Mouse (Mus musculus) C2C12 (cell line): ENCODE measurements around the gene Trp63. TPM values are rescaled to one million over a fixed set of nuclear protein-coding genes. Genes with fewer than 3 reads are reported as not detected.

Experiments
- H3K27me3 ChIP-seq: one replicate; pipeline ENCODE4 v1.6.1; 2011; ENCODE audit not compliant: control insufficient read depth, insufficient read depth, insufficient read length
- H3K36me3 ChIP-seq: one replicate; pipeline ENCODE4 v1.6.1; 2011; ENCODE audit not compliant: control insufficient read depth, insufficient read depth
- H3K4me3 ChIP-seq: one replicate; pipeline ENCODE4 v1.5.1; 2011; ENCODE audit warnings: mild to moderate bottlenecking, control low read depth; ENCODE audit not compliant: poor library complexity, insufficient read depth, severe bottlenecking
- H3K79me2 ChIP-seq: one replicate; pipeline ENCODE4 v1.6.1; 2011; ENCODE audit not compliant: control insufficient read depth, insufficient read depth
- H3K79me3 ChIP-seq: one replicate; pipeline ENCODE4 v1.6.1; 2011; ENCODE audit warnings: low read depth, control low read depth
- H3ac ChIP-seq: one replicate; pipeline ENCODE3; 2011; ENCODE audit warnings: low read depth; ENCODE audit not compliant: control insufficient read depth, insufficient read length
- CEBPB ChIP-seq: IDR thresholded peaks from one replicate; pipeline ENCODE4 v1.6.1; 2011; ENCODE audit warnings: low read depth, mild to moderate bottlenecking, control low read depth, moderate library complexity
- CTCF ChIP-seq: IDR thresholded peaks from one replicate; pipeline ENCODE4 v1.5.1; 2011; ENCODE audit not compliant: control insufficient read depth, insufficient read depth, insufficient read length
- FOSL1 ChIP-seq: IDR thresholded peaks from one replicate; pipeline ENCODE4 v1.8.0; 2011; ENCODE audit warnings: mild to moderate bottlenecking, low read length; ENCODE audit not compliant: poor library complexity, insufficient read depth, severe bottlenecking
- MAX ChIP-seq: IDR thresholded peaks from one replicate; pipeline ENCODE4 v1.6.1; 2011; ENCODE audit warnings: mild to moderate bottlenecking, control low read depth
- MYOD1 ChIP-seq: IDR thresholded peaks from one replicate; pipeline ENCODE4 v1.6.1; 2011; ENCODE audit warnings: low read depth; ENCODE audit not compliant: control insufficient read depth, insufficient read length
- MYOG ChIP-seq: IDR thresholded peaks from one replicate; pipeline ENCODE4 v1.6.1; 2011; ENCODE audit not compliant: control insufficient read depth, insufficient read length; ENCODE audit errors: extremely low read depth
- USF1 ChIP-seq: IDR thresholded peaks from one replicate; pipeline ENCODE4 v1.6.1; 2011; ENCODE audit warnings: low read depth, mild to moderate bottlenecking, control low read depth, moderate library complexity
- polyA plus RNA-seq: library from polyadenylated mRNA; unstranded; fragments of >200 nt; fragmentation: generic; extraction: Trizol; gene quantifications from one replicate; pipeline ENCODE4 v1.2.1, GENCODE M21; 2012; ENCODE audit warnings: missing spikeins

The Trp63 gene
- polyA plus RNA-seq, 1 experiment: not detected

DNA sequence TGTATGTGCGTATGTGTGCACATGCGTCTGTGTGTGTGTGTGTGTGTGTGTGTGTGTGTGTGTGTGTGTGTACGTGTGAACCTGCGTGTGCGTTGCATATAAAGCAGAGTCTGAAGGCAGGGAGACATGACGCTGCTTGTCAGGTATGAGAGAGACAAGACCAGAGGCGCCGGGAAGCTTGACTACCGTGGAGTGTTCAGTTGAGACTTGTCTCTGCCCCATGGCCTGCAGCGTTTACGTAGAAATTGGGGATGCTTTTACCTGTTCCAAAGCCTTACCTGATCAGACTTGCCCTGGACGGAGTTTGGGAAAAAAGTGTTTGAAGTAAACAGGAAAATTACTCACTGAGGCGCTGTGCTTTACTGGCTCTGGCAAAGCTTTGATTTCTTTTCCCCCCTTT is 160.1 kb downstream of the Trp63 start:
- H3K27me3 ChIP-seq: no peaks in the 10 kb centered on the region
- H3K79me2 ChIP-seq: no peaks in the 10 kb centered on the region
- H3K4me3 ChIP-seq: no peak overlapping the region
- TF ChIP-seq FOSL1: no peak
- TF ChIP-seq MYOD1: no peak
- TF ChIP-seq CEBPB: no peak
- H3K79me3 ChIP-seq: no peaks in the 10 kb centered on the region
- H3ac ChIP-seq: no peak overlapping the region
- H3K36me3 ChIP-seq: no peaks in the 10 kb centered on the region

DNA sequence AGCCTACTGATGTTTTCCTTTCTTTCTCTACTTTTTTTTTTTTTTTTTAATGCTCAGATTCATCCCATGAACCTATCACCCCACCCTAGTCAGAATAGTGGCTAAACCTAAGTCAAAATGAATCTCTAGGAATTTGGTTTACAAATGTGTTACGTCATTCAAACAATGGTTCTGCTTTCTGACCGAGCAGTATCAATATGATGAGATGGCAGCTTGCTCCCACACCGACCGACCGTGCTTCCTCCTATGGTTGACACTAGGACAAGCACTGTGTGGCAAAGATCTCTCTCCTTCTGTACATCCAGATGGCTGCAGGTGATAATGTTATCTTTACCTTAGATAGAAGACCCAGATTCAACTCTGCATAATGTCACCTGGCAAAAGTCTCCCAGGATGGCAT is 163.0 kb downstream of the Trp63 start:
- Histone ChIP-seq H3K4me3 (no peak overlapping the region), H3K79me3 (no peaks in the 10 kb centered on the region), H3K36me3 (no peaks in the 10 kb centered on the region), H3K27me3 (no peaks in the 10 kb centered on the region), H3K79me2 (no peaks in the 10 kb centered on the region), H3ac (no peak overlapping the region)
- TF ChIP-seq CTCF: no peak
- TF ChIP-seq CEBPB: no peak
- no peak for TF ChIP-seq USF1
- TF ChIP-seq MAX: no peak
- TF ChIP-seq MYOD1: no peak
- TF ChIP-seq MYOG: no peak
- no peak for TF ChIP-seq FOSL1

DNA sequence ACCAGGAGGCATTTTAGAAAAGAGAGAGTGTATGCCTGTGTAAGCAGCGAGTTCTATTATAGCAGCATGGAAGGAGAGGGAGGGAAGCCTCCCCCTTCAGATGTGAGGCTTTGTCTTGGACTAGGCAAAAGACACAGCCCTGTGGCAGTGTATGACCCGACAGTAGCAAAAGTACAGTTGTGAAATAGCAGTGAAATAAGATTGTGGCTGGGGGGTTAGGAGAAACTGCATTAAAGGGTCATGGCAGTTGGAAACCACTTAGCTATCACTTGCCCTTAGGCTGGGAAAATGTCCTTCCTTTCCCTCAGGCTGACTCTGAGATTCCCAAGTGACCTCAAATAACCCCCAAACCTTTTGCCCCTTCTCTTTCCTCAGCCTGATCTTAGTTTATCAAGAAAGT is 164.9 kb downstream of the Trp63 start:
- Histone ChIP-seq H3K79me2 (no peaks in the 10 kb centered on the region), H3ac (no peak overlapping the region), H3K4me3 (no peak overlapping the region), H3K79me3 (no peaks in the 10 kb centered on the region), H3K36me3 (no peaks in the 10 kb centered on the region), H3K27me3 (no peaks in the 10 kb centered on the region)
- no peak for TF ChIP-seq MYOD1
- TF ChIP-seq FOSL1: no peak
- TF ChIP-seq USF1: no peak
- no peak for TF ChIP-seq CEBPB
- no peak for TF ChIP-seq CTCF
- no peak for TF ChIP-seq MAX
- no peak for TF ChIP-seq MYOG

DNA sequence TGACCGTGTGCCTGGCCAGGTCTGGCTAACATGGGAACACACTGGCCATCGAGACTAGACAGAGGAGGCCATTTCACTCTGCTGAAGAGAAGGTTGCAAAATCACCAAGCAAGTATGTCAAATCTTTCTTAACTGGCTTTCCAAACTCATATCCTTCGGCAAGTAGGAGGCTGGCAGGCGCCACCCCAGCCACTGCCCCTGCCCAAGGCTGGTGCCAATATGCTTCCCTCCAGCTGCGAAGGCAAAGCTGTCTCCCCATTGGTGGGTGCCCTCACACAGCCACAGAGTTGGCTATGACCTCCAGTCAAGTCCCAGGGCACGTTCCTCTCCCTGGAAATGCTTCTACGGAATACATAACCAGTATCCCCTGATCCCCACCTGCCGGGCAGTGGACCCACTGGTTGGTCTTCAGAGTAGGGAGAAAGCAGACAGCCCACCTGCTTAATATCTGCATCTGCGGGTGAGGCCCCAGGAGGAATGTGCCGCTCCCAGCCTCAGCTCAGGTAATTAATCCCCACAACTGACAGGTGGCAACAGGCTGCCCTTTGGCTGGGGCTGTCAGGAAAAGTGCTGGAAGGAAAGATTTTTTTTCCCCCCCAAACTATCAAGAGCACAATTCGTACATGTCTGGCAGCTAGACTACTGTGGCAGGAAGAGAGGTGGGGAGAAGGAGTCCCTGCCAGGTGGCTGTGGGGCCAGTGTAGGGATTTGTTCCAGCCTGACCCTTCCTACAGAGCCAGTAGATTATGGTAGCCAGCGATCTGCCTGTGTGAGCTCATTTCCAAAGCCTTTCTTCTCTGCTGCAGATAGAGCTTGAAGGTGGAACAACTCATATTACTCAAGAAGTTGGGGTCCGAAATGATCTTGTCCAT is 166.3 kb downstream of the Trp63 start:
- no peaks in the 10 kb centered on the region for H3K79me3 ChIP-seq
- H3K4me3 ChIP-seq: no peak overlapping the region
- no peaks in the 10 kb centered on the region for H3K36me3 ChIP-seq
- TF ChIP-seq CEBPB: no peak
- TF ChIP-seq CTCF: no peak
- TF ChIP-seq MYOD1: no peak
- TF ChIP-seq MYOG: no peak
- TF ChIP-seq USF1: no peak
- no peak for TF ChIP-seq FOSL1
- TF ChIP-seq MAX: no peak
- no peaks in the 10 kb centered on the region for H3K27me3 ChIP-seq
- no peaks in the 10 kb centered on the region for H3K79me2 ChIP-seq
- H3ac ChIP-seq: no peak overlapping the region

DNA sequence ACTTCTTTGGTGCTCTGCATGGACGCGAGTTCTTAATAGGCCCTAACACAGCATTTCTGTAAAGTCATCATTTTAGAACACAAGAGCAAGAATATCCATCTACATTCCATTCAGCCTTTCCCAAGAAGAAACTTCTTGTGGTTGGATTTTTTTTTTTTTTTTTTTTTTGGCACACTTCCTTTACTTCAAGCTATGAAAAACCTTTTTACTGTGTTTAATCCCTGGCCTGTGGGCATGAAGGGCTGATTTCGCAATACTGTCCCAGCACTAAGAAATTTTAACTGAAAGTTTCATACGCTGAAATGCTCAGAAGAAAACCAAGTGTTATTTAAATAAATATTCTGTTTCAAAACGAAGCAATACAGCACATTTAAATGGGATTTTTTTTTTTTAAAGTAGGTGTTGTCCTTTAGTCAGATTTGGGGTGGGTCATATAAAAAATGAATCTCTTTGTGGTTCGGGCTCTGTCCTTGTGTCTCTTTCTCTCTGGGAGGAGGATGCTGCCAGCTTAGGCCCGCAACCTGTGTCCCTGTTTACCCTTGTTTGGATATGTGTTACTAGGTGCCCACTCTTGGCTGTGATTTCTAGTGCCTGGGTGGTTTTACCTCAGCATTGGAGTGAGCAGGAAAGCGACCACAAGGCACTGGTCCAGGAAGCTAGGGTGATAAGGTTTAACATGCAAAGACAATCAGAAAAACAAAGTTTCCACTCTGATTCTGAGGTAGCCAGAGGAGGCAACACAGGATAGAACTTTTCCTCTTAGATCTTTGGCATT is 177.4 kb downstream of the Trp63 start:
- Histone ChIP-seq H3K4me3 (no peak overlapping the region), H3K27me3 (no peaks in the 10 kb centered on the region), H3K79me3 (no peaks in the 10 kb centered on the region), H3K79me2 (no peaks in the 10 kb centered on the region), H3ac (no peak overlapping the region), H3K36me3 (no peaks in the 10 kb centered on the region)
- TF ChIP-seq CEBPB: peak; percentile 94
- TF ChIP-seq MAX: no peak
- TF ChIP-seq FOSL1: no peak

DNA sequence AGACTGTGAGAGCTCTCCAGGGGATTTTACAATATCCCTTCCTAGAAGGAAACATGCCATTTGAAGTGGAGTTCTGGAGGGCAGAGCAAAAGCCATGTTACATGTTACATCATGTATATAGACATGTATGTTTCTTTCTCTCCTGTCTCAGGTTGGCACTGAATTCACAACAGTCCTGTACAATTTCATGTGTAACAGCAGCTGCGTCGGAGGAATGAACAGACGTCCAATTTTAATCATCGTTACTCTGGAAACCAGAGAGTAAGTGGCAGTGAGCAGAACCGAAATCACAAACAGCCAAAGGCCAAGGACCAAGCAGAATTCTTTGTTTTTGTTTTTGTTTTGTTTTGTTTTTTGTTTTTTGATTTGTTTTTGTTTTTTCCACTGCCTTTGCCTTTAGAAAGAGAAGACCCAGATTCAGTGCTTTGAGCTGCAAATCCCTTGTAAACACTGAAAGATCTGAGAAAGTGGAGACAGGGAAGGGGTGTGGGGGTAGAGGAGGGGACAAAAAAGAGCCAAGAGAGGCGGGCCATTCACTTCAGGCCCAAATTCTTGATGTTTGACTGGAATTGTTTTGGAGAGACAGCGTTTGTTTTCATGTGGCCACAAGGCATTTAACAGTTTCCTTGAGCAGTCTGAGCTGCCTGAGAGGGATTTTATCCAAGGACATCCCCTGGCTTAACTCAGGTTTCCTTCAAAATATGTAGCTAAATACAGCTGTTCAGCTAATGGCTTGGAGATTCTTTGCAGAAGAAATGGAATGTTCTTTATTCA is 181.7 kb downstream of the Trp63 start:
- H3K79me2 ChIP-seq: no peaks in the 10 kb centered on the region
- no peaks in the 10 kb centered on the region for H3K36me3 ChIP-seq
- TF ChIP-seq MYOD1 (no peak), USF1 (no peak), CTCF (no peak), FOSL1 (no peak), MYOG (no peak), CEBPB (no peak), MAX (no peak)
- H3K4me3 ChIP-seq: no peak overlapping the region
- no peak overlapping the region for H3ac ChIP-seq
- H3K27me3 ChIP-seq: no peaks in the 10 kb centered on the region
- H3K79me3 ChIP-seq: no peaks in the 10 kb centered on the region
